Mouse (Mus musculus) heart, postnatal 10 days (tissue): Measurements from ENCODE around the gene Rab7. TPM values are rescaled to one million over a fixed set of nuclear protein-coding genes. Genes with fewer than 3 reads are reported as not detected.
A peak's percentile ranks its signal among the peaks of the same experiment; 100 is the strongest.

Experiments used
- DNase-seq, 2 experiments: peaks; one replicate each; pipeline ENCODE4 v3.0.0; 2021
- intact Hi-C: fragments of 180-260 bp; cut with DNase I; formaldehyde crosslinking; loops from one replicate; pipeline ENCODE4 v1.15.1; 2025
- total RNA-seq, 2 experiments: library from RNA; stranded (reverse); gene quantifications; 2 replicates each; pipeline ENCODE4 v1.2.3; 2021

Rab7 gene
- total RNA-seq, 2 experiments from 2014 or later: 263 to 282 TPM

- intact Hi-C loops: no loop called here
- DNase-seq: no peak
Measured at GRCm38 (mm10) chr6:88054081-88054835, 9.2 kb upstream of the Rab7 start.

DNA sequence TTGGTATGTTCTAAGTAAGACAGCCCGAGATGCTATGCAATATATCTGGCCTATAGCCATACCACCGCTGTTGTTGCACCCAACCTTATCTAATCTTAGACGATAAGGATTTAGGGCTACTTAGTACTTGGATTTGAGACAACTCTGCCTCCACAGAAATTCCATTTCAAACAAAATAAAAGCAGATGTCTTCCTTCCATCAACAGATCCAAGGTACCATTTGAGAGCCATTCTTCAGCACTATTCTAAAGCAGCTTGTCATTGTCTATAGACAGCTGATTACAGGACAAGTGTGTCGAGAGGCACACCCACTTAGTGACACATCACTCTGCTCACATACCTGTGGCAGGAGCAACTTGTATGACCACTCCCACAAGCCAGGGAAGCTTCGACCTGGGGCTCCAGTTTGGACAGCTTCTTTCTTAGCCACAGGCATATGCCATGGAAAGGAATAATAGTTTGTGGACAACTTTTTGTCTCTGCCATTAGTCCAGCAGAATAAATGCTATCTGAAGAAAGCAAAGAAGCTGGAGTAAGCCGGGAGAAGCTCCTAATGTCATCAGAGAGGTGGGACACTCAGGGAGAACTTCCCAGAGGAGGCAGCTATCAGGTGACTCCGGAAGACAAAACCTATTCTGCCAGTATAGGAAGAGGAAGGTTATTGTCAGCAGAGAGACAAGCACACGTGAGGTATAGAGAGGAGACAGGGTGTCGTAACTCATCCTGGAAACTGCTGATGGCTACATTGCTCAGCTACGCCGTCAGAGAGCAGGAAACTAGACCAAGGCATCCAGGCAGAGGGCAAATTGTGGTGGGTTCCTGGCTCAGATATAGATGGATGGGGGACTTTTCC, 8.4 kb upstream of the Rab7 start:
- intact Hi-C loops: no loop called here
- DNase-seq: no peak

DNA sequence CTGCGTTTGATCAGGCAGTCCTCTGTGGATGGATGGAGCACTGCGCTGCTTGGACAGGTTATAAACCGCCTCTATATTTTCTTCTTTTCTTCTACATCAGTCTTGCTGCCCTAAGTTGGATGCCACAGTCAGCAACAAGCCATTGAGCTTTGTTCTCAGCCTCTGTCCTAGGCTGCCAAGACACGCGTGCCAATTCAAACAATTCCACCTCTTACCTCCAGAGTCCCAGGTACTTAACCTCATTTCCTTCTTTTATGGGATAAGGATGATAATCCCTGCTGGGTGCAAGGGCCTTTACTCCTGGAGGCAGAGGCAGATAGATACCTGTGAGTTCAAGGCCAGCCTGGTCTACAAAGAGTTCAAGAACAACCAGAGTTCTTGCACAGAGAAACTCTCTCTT, 6.1 kb upstream of the Rab7 start:
- DNase-seq: no peak
- intact Hi-C loops: no loop called here

DNA sequence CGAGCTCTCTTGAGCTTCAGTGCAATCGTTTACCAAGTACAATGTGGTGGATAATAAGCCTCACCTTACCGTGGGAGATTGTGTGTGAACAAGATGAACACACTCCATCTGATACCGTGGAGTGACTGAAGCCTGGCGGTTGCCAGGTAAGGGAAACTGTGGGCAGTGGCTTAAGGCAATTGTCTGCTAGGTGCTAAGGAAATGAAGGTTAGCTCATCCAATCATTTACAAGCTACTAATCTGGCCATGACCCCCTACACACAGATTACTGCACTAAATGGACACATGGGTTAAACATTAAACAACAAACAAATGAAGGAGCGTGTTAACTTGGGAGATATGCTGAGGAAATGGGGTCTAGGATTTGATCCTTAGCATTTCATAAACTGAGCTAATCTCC, 3.9 kb upstream of the Rab7 start:
- intact Hi-C loops: no loop called here
- no peak for DNase-seq

GRCm38 (mm10) chr6:88047853-88048252, 2.8 kb upstream of the Rab7 start:
- intact Hi-C loops: no loop called here
- DNase-seq: no peak

DNA sequence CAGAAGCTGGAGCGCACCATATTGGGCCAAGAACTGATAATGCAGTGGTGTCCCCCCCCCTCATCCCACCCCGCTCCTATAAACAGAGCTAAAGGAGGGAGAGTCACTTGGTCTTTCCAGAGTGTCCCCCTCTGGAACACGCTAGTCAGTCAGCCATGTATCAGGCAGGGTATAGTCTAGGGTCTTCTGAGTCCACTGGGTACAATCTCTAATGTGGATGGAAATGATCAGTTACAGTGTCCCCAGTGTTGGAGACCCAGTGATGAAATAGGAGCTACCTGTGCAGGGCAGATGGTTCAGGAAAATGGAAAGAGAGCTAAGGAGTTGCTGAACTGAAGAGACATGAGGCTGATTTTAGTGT, 316 bp upstream of the Rab7 start:
- intact Hi-C loops: loop anchor here (2.0 kb wide), 1 partner anchor 29 kb away; no protein-coding TSS in a partner anchor
- DNase-seq: no peak

DNA sequence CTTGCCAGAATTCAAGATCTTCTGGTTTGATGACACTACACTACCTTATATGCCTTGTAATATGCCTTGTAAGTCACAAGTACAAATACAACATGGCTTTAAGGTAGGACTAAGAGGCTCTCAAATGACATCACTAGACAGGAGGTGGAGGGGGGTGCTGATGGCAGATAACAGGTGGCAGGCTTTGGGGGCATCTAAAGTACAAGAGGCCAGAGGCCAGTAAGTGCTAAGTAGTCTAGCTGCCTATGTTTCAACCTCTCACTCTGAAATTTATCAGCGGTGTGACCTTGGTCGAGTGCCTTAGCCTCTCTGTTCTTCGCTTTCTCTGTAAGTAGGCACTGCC, 865 bp downstream of the Rab7 start:
- intact Hi-C loops: loop anchor here (2.0 kb wide), 1 partner anchor 31 kb away; no protein-coding TSS in a partner anchor

DNA sequence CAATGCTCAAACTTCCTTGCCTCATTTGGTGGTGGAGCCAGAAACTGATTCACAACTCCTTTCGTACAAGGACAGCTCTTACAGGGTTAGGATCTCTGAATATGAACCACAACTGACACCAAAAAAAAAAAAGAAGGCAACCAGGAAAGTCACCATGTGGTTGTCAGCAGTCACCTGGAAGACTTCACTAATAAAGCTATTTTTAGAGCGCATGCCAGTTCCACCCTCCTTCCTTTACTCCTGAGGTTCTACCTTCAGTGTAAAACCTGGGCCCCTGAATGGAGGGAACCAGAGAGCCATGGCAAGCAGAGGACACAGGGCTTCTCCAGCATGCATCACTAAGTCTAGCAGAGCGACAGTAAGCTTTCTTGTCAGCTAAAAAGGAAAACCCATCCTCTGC, 2.7 kb downstream of the Rab7 start:
- intact Hi-C loops: no loop called here
- peak in 1 of 2 experiments; percentile 12 for DNase-seq

More for the DNA sequence above, 865 bp downstream of the Rab7 start:
- DNase-seq: no peak

- peak in 1 of 2 experiments; percentile 22 for DNase-seq
- intact Hi-C loops: no loop called here
Measured at GRCm38 (mm10) chr6:88041221-88041620, 3.8 kb downstream of the Rab7 start.

GRCm38 (mm10) chr6:88039426-88039825, 5.6 kb downstream of the Rab7 start:
- intact Hi-C loops: no loop called here
- no peak for DNase-seq

DNA sequence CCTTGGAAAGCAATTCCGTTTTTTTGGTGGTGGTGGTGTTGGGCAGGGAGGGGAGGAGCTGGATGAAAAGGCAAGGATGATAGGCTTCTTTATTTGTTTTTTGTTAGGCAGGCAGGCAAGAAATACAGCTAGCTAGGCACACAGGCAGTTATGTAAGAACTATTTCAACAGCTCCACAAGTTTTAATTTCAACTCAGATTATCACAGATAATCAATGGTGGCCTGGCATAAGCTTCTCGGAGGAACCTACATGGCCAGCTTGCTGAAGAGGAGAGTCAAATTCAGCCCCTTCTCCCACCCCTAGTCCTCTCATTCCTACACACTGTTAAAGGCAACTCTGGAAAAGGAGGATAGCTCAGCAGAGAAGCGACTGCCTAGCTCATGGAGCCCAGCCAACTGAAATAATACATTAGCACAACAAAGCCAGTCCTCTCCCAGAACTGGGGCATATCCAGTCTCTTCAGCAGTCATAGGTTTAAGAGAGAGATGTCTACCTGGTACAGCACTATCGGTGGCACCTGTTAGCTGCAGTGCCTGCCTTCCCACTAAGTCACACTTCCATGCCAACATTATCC, 7.5 kb downstream of the Rab7 start:
- intact Hi-C loops: no loop called here
- DNase-seq: no peak

- no peak for DNase-seq
- intact Hi-C loops: no loop called here
Measured at GRCm38 (mm10) chr6:88033504-88033903, 11.6 kb downstream of the Rab7 start.

GRCm38 (mm10) chr6:88030432-88030831, 14.6 kb downstream of the Rab7 start:
- no peak for DNase-seq
- intact Hi-C loops: no loop called here

DNA sequence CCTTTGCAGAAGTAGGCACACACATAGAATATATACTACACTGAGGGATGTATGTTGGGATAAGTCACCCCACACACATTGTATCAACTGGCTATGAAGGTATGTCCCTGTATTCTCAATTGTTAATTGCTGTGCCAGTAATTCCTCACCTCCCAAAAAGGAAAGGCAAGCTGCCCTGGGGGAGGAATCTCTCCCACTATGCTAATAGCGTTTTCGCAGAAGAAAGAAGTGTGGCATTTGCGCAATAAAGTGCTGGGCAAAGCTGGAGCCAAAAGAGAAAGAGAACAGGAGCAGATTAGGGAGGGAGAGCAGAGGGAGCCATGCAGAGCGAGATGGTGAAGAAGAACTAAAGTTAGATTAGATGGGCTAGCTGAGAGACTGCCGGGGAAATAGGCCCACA, 17.7 kb downstream of the Rab7 start:
- no peak for DNase-seq

DNA sequence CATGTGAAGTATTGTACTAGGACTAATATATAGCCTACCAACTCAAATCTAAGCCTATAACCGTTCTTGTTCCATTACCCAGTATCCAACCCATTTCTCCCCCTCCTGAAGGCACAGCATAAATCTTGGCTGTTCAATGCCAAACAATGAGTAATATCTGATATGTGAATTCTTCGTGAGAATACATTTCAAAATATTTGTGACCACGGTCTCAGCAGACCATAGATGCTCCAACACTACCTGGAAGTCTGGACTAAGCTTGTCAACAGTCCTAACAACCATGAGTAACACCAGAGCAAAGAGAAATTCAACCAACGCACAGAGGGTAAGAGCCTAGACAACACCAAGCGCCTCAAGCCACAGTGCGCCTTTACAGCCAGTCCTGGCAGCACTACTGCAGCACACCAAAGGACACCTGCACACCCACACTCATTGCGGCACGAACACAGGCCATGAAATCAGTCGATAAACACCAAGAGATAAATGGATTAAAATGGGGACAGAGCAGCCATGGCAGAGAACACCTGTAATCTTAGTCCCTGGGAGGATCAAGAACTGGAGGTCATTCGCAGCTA, 21.7 kb downstream of the Rab7 start:
- intact Hi-C loops: no loop called here
- no peak for DNase-seq

More for the DNA sequence above, 17.7 kb downstream of the Rab7 start:
- intact Hi-C loops: no loop called here

- DNase-seq: no peak
- intact Hi-C loops: no loop called here
Measured at GRCm38 (mm10) chr6:88019154-88019553, 25.9 kb downstream of the Rab7 start.

GRCm38 (mm10) chr6:88017821-88018220, 27.2 kb downstream of the Rab7 start:
- intact Hi-C loops: no loop called here
- no peak for DNase-seq

DNA sequence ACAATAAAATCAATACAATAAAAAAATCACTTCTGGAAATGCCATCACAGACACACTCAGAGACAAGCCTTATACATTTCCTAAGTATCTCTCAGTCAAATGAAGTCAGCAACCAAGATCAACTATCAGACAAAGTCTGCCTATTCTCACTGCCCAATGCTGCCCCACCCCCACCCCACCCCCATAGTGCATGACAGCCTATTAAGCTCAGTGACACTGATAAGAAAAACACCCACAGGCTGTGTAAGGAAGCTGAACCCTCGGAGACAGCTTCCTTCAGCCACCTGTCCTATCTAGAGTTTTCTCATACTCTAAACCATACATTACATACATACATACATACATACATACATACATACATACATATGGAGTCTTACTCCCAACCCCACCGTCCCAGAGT, 29.3 kb downstream of the Rab7 start:
- no peak for DNase-seq
- intact Hi-C loops: no loop called here

- DNase-seq: no peak
- intact Hi-C loops: no loop called here
Measured at GRCm38 (mm10) chr6:88013456-88013855, 31.6 kb downstream of the Rab7 start.

GRCm38 (mm10) chr6:88012601-88013000, 32.5 kb downstream of the Rab7 start:
- no peak for DNase-seq
- intact Hi-C loops: no loop called here

- intact Hi-C loops: loop anchor here (2.0 kb wide), 1 partner anchor 64 kb away; no protein-coding TSS in a partner anchor
- DNase-seq: peak; percentile 37 to 57
Measured at GRCm38 (mm10) chr6:88011106-88011505, 34.0 kb downstream of the Rab7 start.
